Mouse (Mus musculus): Measurements from ENCODE around the gene Odf3. TPM values are rescaled to one million over a fixed set of nuclear protein-coding genes. Genes with fewer than 3 reads are reported as not detected.

Gene Odf3
- total RNA-seq, 2 experiments from 2014 or later: not detected

DNA sequence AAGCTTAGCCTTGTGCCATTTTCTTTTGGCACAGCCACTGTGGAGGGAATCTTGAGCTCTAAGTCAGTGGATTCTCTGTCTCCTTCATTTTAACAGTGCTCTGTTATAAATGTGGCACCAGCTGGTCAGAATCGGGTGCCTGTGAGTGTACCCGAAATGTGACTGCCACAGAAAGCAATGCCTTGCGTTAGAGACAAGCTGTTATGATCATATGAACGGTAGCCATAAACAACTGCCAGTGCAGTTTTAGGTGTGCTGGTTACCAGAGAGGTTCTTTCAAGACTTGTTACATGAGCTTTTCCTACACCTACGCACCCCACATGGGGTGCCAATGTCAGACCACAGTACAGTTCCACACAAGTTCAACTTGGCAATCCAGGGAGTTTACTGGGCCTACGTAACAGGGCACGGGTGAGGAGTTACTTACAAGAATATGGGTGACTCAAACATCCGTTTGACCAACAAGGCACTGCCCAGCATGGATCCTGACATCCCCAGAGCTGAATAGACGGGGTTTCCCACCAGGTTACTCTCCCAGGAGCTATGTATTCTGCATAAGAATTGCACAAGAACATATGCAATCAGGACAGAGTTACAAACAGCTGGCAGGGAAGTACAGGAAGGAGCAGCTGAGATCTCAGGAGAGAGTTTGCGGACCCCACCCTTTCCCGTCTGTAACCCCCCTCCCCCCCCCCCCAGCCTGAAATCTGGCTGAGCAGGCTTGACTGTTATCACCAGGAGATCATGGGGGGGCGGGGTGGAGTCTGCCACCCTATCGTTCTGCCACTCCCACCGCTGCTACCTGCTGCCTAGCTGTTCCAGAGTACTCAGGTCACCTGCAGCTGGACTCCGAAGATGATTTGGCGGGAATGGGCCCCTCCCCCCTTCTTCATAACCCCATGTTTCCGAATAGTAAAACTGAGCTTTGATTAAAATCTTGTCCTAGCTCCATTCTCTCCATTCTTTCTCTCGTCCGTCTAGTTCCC is 6.6 kb upstream of the Odf3 start:
- intact Hi-C loops (cut with DNase I): loop anchor here (5.0 to 10.0 kb wide), 2 partner anchors 206 to 334 kb away; partner anchors contain the start of gene Rnh1
- DNase-seq: no peak

DNA sequence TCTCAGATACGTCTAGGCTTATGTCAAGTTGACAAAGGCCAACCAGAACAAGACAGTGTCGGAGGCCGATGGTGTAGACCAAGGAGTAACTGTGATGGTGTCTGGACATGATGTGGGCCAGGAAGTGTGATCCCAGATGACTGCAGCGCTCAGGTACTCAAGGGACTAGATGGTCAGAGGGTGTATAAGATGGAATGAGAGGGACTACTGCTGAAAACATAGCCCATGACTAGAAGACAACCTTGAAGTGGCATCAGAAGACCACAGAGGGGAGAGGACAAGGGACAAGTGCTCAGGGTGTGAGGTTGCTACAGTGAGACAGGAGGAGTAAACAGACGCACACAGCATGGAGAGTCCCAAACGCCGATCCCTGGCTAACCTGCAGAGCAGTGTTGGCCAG is 3.8 kb upstream of the Odf3 start:
- intact Hi-C loops (cut with DNase I): loop anchor here (5.0 to 10.0 kb wide), 2 partner anchors 203 to 331 kb away; partner anchors contain the start of gene Rnh1
- no peak for DNase-seq

DNA sequence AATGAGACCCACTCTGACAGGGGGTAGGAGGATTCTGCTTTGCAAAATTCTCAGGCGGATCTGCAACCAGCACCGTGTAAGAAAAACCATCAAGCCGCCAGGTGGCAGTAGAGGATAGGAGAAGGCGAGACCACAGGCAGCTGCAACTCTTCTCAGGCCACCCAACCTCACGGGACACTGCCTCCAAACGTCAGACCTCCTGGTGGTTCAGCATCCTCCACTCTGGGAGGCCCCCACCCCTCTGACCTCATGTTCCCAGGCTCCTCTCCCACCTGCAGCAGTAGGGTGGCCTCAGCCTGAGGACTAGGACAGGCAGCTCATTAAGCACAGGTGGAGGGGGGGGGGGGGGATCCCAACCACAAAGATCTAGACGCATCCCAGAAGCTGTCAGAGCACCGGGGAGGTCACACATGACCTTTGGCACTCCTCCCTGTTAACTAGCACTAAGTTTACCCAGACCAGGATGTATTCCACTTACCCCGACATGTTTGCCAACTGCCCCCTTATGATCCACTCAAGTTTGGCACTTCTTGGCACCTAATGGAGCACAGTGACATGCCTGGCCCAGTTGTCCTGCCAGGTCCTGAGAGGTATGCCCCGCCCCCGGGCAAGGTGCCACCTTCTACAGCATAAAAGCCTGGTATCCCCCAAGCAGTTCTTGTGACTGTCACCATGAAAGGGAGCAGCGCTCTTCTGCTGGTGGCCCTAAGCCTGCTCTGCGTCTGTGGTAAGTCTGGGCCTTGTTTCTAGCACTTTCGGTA is 2.5 kb upstream of the Odf3 start, which contains the start of gene Scgb1c1:
Gene Scgb1c1 (plus strand): TSS at position 643 of the 761 bp plus-strand sequence.
- intact Hi-C loops (cut with DNase I): loop anchor here (1.0 to 10.0 kb wide), 4 partner anchors 58 to 330 kb away; partner anchors contain the start of gene Rnh1
- peak; percentile 81 to 86 for DNase-seq

DNA sequence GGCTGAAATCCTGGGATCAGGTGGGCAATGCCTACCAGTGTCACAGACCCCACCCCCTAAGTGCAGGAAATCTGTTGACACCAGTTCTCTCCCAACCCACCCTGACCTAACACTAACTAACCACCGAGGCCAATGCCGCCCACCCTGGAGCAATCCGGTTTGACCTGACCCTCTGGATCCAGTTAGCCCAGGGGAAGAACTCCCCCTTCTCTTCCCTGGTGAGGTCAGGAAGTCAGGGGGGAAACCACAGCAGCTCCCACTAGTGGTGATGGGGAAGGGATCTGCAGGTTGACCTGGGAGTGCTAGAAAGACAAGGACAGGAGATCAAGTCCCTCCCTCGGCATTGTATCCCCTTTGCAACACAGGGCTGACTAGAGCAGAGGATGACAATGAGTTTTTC is 1.9 kb upstream of the Odf3 start:
- DNase-seq: no peak
- intact Hi-C loops (cut with DNase I): loop anchor here (1.0 to 10.0 kb wide), 3 partner anchors 58 to 329 kb away; partner anchors contain the start of gene Rnh1

DNA sequence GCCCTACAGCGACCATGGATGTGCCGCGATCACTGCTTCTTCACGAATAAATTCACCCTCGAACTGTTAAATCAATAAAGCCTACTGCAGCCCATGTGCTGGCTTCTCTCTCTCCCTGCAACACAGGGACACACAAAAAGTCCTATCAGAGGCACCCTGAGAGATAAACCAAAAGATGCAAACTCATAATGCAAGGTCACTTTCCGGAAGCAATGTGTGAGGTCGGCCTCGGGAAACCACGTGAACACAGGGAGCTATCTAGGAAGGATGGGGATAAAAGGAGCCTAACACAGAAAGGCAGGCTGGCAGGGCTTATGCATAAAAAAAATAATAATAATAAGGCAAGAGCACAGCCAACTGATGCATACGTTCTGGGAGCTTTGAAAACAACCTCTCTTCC is 929 bp upstream of the Odf3 start:
- no peak for DNase-seq
- intact Hi-C loops (cut with DNase I): loop anchor here (5.0 to 10.0 kb wide), 2 partner anchors 221 to 328 kb away; partner anchors contain the start of gene Rnh1

DNA sequence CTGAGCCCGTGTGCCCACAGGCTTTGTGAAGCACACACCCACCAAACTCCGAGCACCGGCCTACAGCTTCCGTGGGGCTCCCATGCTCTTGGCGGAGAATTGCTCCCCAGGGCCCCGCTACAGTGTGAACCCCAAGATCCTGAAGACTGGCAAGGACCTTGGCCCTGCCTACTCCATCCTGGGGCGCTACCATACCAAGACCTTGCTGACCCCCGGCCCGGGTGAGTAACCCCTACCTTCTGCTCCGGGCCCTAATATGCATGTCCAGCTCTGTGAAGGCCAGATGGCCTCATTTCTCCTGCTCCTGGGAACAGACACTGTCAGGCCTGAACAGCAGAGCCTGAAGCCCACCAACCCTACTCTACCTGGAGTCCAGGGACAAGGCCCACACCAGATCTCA is 986 bp downstream of the Odf3 start:
- DNase-seq: no peak
- intact Hi-C loops (cut with DNase I): loop anchor here (5.0 to 10.0 kb wide), 2 partner anchors 219 to 326 kb away; partner anchors contain the start of gene Rnh1

DNA sequence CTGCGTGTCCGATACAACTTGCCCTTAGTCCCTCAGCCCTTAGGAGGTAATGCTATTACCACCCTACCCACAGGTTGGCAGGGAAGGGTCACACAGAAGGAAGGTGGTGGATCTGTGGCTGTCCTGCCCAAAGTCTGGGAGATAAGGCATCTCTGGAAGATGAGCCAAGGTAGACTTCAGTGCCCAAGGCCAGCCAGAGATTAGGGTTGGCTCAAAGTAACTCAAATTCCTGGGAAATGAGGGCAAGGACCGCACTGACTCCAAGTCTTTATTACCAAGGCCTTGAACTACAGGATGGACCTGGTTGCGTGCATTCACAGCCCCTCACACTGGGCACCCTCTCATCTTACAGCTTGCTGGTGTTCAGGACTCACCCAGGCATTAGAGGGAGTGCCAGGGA is 4.3 kb downstream of the Odf3 start:
- intact Hi-C loops (cut with DNase I): no loop called here
- no peak for DNase-seq

DNA sequence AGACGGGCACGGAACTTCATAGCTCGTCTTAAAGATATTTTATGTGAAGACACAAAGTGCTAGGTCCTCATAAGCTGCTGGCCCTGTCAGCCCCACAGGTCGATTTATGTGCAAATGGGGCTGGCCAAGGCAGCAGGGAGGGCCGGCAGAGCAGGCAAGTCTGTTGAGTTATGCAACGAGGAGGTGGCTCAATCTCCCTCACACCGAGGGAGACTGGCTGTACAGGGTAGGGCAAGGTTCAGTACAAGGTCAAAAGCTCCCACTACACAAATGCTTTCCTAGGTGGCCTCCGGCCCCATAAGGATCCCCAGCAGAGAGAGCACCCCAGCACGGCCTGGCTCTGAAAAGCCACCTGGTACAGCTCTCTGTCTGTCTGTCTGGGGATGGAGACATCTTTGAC is 5.8 kb downstream of the Odf3 start:
- intact Hi-C loops (cut with DNase I): no loop called here
- DNase-seq: no peak

DNA sequence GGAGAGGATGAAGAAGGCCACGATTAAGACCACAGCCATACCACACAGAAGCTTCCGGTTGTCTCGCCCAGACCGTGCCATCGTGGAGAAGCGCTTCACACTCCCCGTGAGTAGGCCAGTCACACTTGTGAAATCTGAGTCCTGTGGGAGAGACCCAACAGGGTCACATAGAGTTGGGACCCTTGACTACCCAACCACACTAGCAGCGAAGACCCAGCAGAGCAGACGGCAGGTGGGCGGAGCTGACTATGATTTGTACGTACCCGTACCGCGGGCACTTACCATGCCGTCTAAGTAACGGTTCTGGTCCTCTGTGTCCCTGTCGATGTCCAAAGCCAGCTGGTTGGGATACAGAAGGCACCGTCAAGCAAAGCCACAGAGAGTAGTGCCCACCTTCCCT is 6.9 kb downstream of the Odf3 start:
- intact Hi-C loops (cut with DNase I): loop anchor here (2.0 kb wide), 1 partner anchor 48 kb away; no protein-coding TSS in a partner anchor
- no peak for DNase-seq

DNA sequence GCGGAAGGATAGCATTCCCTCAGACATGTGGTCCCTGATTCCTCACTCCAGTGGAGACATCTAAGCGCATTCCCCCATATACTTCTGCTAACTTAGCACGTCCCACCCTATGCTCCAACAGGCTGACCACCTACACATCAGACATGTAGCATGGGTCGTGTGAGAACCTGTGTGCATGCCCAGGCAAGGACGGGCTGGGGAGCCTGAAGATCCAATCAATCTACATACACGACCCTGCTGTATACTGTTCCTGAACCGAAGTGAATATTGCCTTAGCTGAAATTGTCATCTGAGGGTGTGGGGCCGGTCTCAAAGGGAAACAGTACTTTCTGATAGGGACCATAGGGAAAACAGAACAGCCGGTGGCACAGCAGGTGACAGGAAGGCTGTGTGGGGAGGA is 7.6 kb downstream of the Odf3 start:
- intact Hi-C loops (cut with DNase I): loop anchor here (2.0 kb wide), 1 partner anchor 48 kb away; no protein-coding TSS in a partner anchor
- DNase-seq: no peak

DNA sequence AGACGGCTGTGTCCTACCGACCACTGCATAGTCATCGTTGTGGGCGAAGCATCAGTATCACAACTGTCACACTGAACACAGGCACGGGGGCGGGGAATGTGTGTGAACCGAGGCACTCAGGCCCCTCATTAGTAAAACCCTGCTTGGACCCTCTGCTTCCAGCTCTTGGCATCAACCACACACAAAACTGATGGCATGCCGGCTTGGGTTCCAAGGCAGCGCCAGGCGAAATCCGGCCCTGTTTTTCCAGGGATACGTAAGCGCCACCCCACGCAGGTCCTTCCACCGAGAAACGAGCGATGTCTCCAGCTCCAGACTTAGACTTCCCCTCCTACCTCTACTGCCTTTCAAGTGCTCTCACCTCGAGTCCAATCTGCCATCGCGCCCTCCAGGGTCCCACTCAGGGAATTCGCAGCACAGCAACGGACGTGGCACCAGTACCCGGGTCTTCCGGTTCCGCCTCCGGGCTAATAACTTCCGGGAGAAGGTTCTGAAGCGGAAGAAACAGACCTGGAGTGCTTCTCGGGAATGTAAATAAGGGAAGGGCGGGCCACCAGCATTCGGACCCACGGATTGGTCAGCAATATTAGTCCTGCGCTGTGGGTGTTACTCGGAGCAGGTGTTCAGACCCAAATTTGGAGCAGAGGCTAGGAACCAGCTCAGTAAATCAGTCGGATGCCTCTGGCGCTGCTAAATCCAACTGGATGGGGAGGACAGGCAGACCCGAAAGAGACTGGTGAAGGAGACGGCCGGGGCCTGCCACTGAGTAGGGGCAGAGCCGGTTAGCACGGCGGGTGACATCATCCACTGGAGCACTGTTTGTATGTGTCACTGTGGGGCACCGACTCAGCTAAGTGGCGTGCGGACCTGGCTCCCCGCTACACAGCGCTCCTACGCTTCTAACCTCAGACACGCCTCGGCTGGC is 8.5 kb downstream of the Odf3 start, which contains the start of gene Gm45785:
Gene Gm45785 (minus strand): TSS at position 472 of the 925 bp plus-strand sequence.
- intact Hi-C loops (cut with DNase I): loop anchor here (2.0 kb wide), 2 partner anchors 25 to 47 kb away; partner anchors contain the start of gene Psmd13
- peak; percentile 75 to 80 for DNase-seq

DNA sequence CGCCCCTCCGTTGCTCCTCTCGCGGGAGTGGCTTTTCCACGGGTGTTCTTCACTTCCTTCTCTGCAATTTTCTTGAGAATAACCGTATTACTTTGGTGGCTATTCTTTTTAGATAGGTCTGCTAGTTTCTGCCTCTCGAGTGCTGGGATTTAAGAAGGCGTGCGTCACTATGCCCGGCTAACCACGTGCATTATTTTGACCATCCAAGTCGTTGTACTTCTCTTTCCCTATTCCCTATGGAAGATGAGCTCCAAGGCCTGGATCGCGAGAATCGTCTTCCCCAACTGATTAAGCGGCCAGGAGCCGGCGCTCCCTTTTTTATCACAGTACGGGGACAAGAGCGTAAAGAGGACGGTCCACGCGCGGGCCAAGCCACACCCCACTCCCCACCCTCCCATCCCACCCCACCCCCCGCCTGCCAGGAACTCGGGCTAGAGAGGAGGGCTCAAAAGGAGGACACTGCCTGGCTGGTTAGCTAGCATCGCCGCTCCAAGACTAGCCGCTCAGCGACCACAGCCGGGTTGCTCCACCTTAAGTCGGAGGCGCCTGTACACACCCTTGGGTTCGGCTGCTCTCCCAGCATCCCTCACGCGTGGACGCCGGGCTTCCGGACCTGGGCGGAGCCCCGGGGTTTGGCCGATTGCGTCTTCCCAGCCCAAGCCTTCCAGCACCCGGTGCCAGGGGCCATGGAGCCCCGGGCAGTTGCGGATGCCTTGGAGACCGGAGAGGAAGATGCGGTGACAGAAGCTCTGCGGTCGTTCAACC is 9.4 kb downstream of the Odf3 start, which contains the start of gene Ric8a:
Gene Ric8a (plus strand): TSS at position 173 of the 765 bp plus-strand sequence.
- intact Hi-C loops (cut with DNase I): loop anchor here (2.0 kb wide), 1 partner anchor 24 kb away; the partner anchor contains the start of gene Psmd13
- peak; percentile 87 to 88 for DNase-seq

DNA sequence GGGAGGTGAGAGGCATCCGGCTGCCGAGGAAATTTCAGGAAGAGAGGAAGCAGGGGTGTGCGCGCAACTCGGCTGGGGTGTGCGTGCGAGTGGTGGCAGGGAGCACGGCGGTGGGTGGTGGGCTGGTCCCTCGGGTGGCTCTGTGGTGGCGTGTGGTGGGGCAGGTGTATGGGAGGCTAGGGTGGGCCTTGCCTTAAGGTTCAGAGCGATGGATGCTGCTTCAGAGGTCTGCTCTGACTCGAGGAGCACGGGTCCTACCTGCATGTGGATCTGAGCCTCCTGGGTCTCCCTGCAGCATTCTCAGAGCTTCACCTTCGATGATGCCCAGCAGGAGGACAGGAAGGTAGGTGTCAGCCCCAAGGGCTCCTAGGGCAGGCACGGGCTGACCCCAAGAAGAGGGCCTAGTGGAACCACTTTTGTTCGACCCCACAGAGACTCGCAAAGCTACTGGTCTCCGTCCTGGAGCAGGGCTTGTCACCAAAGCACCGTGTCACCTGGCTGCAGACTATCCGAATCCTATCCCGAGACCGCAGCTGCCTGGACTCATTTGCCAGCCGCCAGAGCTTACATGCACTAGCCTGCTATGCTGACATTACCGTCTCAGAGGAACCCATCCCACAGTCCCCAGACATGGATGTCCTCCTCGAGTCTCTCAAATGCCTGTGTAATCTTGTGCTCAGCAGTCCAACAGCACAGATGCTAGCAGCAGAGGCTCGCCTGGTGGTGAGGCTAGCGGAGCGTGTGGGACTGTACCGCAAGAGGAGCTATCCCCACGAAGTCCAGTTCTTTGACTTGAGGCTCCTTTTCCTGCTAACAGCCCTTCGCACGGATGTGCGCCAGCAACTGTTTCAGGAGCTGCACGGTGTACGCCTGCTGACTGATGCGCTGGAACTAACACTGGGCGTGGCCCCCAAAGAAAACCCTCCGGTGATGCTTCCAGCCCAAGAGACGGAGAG is 10.2 kb downstream of the Odf3 start, which contains the start of gene Bet1l:
Gene Bet1l (minus strand): TSS at position 28 of the 956 bp plus-strand sequence.
- intact Hi-C loops (cut with DNase I): loop anchor here (2.0 kb wide), 1 partner anchor 23 kb away; the partner anchor contains the start of gene Psmd13
- DNase-seq: no peak

DNA sequence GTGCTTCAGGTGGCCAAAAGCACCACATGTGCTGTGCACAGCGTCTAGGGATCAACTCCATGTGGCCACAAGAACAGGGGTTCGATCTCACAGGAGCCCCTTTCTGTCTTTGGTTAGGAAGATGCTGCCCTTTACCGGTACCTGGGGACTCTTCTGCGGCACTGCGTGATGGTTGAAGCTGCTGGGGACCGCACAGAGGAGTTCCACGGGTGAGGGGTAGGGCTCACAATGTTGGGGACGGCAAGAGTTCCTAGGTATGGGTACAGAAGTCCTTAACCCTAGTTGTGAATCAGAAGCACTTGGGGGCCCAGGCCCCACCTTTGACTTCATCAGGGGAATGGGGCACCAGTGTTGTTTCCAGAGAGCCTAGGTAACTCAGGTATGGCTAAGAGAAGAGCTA is 11.1 kb downstream of the Odf3 start:
- no peak for DNase-seq
- intact Hi-C loops (cut with DNase I): no loop called here

DNA sequence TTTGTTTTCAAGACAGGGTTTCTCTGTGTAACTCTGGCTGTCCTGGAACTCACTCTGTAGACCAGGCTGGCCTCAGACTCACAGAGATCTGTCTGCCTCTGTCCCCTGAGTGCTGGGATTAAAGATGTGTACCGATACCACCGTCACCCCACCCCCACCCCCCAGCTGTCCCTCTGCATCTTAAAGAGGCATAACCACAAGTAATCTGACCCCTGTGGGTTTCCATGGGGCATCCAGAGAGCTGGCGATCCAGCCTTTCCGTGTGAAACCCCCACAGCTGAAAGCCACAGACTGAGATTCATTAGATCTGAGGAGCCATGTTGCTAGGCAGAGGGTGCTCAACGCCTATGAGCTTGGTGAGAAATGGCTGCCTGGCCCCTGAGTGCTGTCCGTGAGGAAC is 12.4 kb downstream of the Odf3 start:
- no peak for DNase-seq

DNA sequence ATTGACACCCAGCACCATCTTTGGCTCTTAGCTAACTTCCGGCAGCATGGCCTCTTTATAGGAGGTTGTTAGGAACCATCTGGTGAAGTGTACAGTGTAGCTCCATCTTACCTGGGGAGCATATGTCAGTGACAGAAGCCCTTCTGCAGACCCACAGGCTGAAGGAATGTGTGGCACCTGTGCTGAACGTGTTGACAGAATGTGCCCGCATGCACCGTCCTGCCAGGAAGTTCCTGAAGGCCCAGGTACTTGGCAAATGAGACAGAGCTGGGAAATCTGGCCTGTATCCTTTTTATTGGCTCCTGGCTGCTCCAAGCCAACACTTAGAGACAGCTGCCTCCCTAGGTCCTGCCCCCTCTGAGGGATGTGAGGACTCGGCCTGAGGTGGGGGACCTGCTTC is 13.1 kb downstream of the Odf3 start:
- intact Hi-C loops (cut with DNase I): no loop called here
- DNase-seq: no peak

More for the DNA sequence above, 12.4 kb downstream of the Odf3 start:
- intact Hi-C loops (cut with DNase I): no loop called here

DNA sequence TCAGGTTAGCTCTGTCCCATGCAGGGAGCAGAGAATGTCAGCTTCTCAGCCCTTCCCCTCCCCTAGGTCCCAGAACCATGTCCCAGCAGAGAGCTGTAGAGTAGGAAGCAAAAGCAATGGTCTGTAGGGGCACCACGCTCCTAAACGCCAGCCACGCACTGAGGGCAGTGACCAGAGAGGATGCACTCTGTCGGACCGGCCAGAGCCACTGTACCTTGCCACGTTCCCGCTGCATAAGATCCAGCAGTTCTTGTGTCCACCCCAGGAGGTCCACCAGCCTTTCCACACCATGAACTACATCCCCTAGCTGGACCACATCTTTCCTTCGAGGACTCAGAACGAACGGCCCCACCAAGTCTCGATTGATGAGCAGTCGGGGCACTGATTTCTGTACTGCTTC is 17.2 kb downstream of the Odf3 start:
- no peak for DNase-seq
- intact Hi-C loops (cut with DNase I): no loop called here
